ENCODE assay signal across 11 mouse cellular contexts in the genomic region with DNA sequence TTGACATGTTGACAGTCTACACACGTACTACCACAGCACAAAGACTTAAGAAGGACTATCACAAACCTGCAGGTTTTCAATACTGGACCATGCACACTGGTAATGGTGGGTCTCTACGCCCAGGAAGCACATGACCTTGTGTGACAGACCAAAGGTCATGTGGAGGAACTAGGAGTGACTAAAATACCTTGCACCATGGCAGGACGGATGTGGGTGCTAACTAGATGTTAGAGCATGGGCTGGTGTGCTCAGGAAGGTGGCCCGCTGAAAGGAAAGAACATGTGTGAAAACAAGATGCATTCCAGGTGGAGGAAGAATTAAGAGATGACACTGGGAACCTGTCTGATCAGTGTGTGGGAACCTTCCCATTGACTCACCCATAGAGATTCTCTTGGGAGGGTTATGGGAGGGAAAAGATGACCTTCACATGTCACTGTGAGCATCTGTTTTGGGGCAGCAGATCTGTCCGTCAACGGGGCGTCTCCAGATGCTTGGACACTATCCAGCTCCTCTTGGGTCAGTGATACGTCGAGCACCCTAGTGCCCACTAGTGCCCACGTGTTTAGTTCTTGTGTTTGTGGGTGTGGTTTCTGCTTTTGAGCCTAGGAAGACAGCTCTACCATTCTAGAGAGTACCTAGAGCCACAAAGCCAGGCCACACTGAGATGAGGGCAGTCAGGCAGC. TPM values are rescaled to one million over a fixed set of nuclear protein-coding genes. Genes with fewer than 3 reads are reported as not detected.
DNase-seq lines count a peak whose midpoint lies in the region; ATAC-seq and TF ChIP-seq lines count a peak whose summit lies in the region.
"Had no signal": no experiment of that assay in that cellular context is flagged by ENCODE, and none has a peak within 500 bp of the region (broad histone marks: within the 10 kb centered on the region; RNA-seq: fewer than 3 reads in every experiment).

No protein-coding gene starts in this region.

- no peak for ATAC-seq in forebrain, embryonic 15.5 days (replicated peaks)
- no peak for ATAC-seq in hindbrain, postnatal 0 days
- ATAC-seq in hindbrain, embryonic 16.5 days = no peak
- peak; percentile 12; the same call in 1 of the 2 replicates for ATAC-seq in megakaryocyte, adult 5-6 weeks (ENCODE audit: poor library complexity, severe bottlenecking)
- ATAC-seq in CD4-positive, CD25-positive, alpha-beta regulatory T cell, adult 4 months = no peak

- peaks cover 54% of the 10 kb centered on the region for H3K4me1 ChIP-seq in forebrain, embryonic 15.5 days
- H3K4me1 ChIP-seq in forebrain, embryonic 10.5 days = peaks cover 65% of the 10 kb centered on the region
- peaks cover 28% of the 10 kb centered on the region for H3K4me1 ChIP-seq in hindbrain, postnatal 0 days (ENCODE audit: insufficient read depth, low read length)
- peaks cover 43% of the 10 kb centered on the region for H3K4me1 ChIP-seq in hindbrain, embryonic 16.5 days (ENCODE audit: control insufficient read depth, insufficient read depth, low read depth, low read length)

- no peak overlapping the region for H3K4me2 ChIP-seq in forebrain, embryonic 15.5 days (replicated peaks)
- H3K4me2 ChIP-seq in hindbrain, postnatal 0 days (ENCODE audit: low read depth, low read length) = no peak overlapping the region
- no peak overlapping the region for H3K4me2 ChIP-seq in hindbrain, embryonic 16.5 days (ENCODE audit: low read length)
- H3K4me2 ChIP-seq: liver, embryonic 13.5 days had no signal

- H3K4me3 ChIP-seq in forebrain, embryonic 15.5 days = no peak overlapping the region
- H3K4me3 ChIP-seq in forebrain, embryonic 10.5 days = no peak overlapping the region
- no peak overlapping the region for H3K4me3 ChIP-seq in hindbrain, postnatal 0 days (ENCODE audit: low read length)
- no peak overlapping the region for H3K4me3 ChIP-seq in hindbrain, embryonic 16.5 days (ENCODE audit: low read length)
- H3K4me3 ChIP-seq: erythroblast, embryonic 14.5 days; liver, embryonic 13.5 days had no signal

- H3K27ac ChIP-seq in forebrain, embryonic 15.5 days (replicated peaks) = peak overlapping the region; percentile 38
- no peak overlapping the region for H3K27ac ChIP-seq in forebrain, embryonic 10.5 days
- H3K27ac ChIP-seq in hindbrain, postnatal 0 days = peak overlapping the region; percentile 46; the same call in 1 of the 2 replicates
- no peak overlapping the region; the same call in 1 of the 2 replicates for H3K27ac ChIP-seq in hindbrain, embryonic 16.5 days (ENCODE audit: low read depth, low read length)
- H3K27ac ChIP-seq: liver, embryonic 13.5 days had no signal

- no peak for TF ChIP-seq CTCF in hindbrain, postnatal 0 days (IDR thresholded peaks at IDR 0.05; ENCODE audit: low read depth)

- WGBS in forebrain, embryonic 15.5 days = 79% methylated on average over 10 of the region's 10 CpGs
- 93% methylated on average over 10 of the region's 10 CpGs for WGBS in forebrain, embryonic 10.5 days
- WGBS in hindbrain, postnatal 0 days = 75% methylated on average over 10 of the region's 10 CpGs
- 85% methylated on average over 10 of the region's 10 CpGs for WGBS in hindbrain, embryonic 16.5 days

- no peak for DNase-seq in forebrain, embryonic 10.5 days (ENCODE audit: extremely low spot score, low spot score)
- no peak for DNase-seq in hindbrain, postnatal 0 days (ENCODE audit: low spot score)
- DNase-seq in R1 (ENCODE audit: low read depth, low spot score) = peak; percentile 26
- DNase-seq in left cerebral cortex, adult 11 months (ENCODE audit: low spot score) = no peak
- DNase-seq: liver, embryonic 13.5 days; retina, postnatal 1 day had no signal

- no peaks in the 10 kb centered on the region for H3K9me3 ChIP-seq in forebrain, embryonic 15.5 days
- no peaks in the 10 kb centered on the region for H3K9me3 ChIP-seq in forebrain, embryonic 10.5 days
- no peaks in the 10 kb centered on the region for H3K9me3 ChIP-seq in hindbrain, postnatal 0 days (ENCODE audit: low read length)
- H3K9me3 ChIP-seq in hindbrain, embryonic 16.5 days (ENCODE audit: control insufficient read depth, low read length) = no peaks in the 10 kb centered on the region
- H3K9me3 ChIP-seq: liver, embryonic 13.5 days had no signal

- H3K9ac ChIP-seq in forebrain, embryonic 15.5 days (replicated peaks) = no peak overlapping the region
- H3K9ac ChIP-seq in hindbrain, postnatal 0 days (replicated peaks; ENCODE audit: low read length) = no peak overlapping the region
- H3K9ac ChIP-seq in hindbrain, embryonic 16.5 days (ENCODE audit: low read depth, low read length) = no peak overlapping the region
- H3K9ac ChIP-seq: liver, embryonic 13.5 days had no signal

- no peaks in the 10 kb centered on the region for H3K27me3 ChIP-seq in forebrain, embryonic 15.5 days
- no peaks in the 10 kb centered on the region for H3K27me3 ChIP-seq in forebrain, embryonic 10.5 days (ENCODE audit: poor library complexity, severe bottlenecking)
- H3K27me3 ChIP-seq in hindbrain, postnatal 0 days (ENCODE audit: insufficient read depth, low read length) = no peaks in the 10 kb centered on the region
- no peaks in the 10 kb centered on the region for H3K27me3 ChIP-seq in hindbrain, embryonic 16.5 days (replicated peaks; ENCODE audit: control insufficient read depth, insufficient read depth, low read length)

- H3K36me3 ChIP-seq in forebrain, embryonic 15.5 days = no peaks in the 10 kb centered on the region
- H3K36me3 ChIP-seq in forebrain, embryonic 10.5 days (replicated peaks) = peaks cover 19% of the 10 kb centered on the region
- H3K36me3 ChIP-seq in hindbrain, postnatal 0 days (ENCODE audit: insufficient read depth, low read length) = no peaks in the 10 kb centered on the region
- H3K36me3 ChIP-seq in hindbrain, embryonic 16.5 days (ENCODE audit: control insufficient read depth, insufficient read depth, low read length) = no peaks in the 10 kb centered on the region
- H3K36me3 ChIP-seq: liver, embryonic 13.5 days had no signal

RNA-seq across cellular contexts. Expression of a gene that starts 4.5 kb away (rescaled TPM):
- 11.1 and 11.3 TPM in 2 replicates for polyA plus RNA-seq in forebrain, embryonic 15.5 days (2015; fragmentation: Nextera tagmentation; extraction: Ambion mirVana)
- 9.1 and 10.0 TPM in 2 replicates for polyA plus RNA-seq in forebrain, embryonic 10.5 days (2016; fragmentation: Nextera tagmentation; extraction: Ambion mirVana)
- 26.0 and 29.7 TPM in 2 replicates for total RNA-seq in hindbrain, postnatal 0 days (2014; rRNA removed)
- polyA plus RNA-seq in hindbrain, postnatal 0 days (2015; fragmentation: Nextera tagmentation; extraction: Ambion mirVana) = 6.4 and 6.9 TPM in 2 replicates
- 8.4 and 9.7 TPM in 2 replicates for polyA plus RNA-seq in hindbrain, embryonic 16.5 days (2015; fragmentation: Nextera tagmentation; extraction: Ambion mirVana)
- 5.7 TPM in 2 replicates for total RNA-seq in megakaryocyte, adult 5-6 weeks (2015)
- 3.6 and 5.7 TPM in 2 replicates for total RNA-seq in megakaryocyte, adult 5-6 weeks (2017)
- polyA plus RNA-seq in CD4-positive, CD25-positive, alpha-beta regulatory T cell, adult 4 months (2017; shearing (Covaris generic)) = 1 to 10 TPM; 1.9 to 4.6 TPM

RNA-seq across cellular contexts. Expression of a gene that starts 4.6 kb away (rescaled TPM):
- polyA plus RNA-seq in forebrain, embryonic 15.5 days (2015; fragmentation: Nextera tagmentation; extraction: Ambion mirVana) = 26.2 and 30.7 TPM in 2 replicates
- 38.6 and 39.0 TPM in 2 replicates for polyA plus RNA-seq in forebrain, embryonic 10.5 days (2016; fragmentation: Nextera tagmentation; extraction: Ambion mirVana)
- 15.6 and 43.9 TPM in 2 replicates for total RNA-seq in hindbrain, postnatal 0 days (2014; rRNA removed)
- polyA plus RNA-seq in hindbrain, postnatal 0 days (2015; fragmentation: Nextera tagmentation; extraction: Ambion mirVana) = 22.6 and 28.1 TPM in 2 replicates
- polyA plus RNA-seq in hindbrain, embryonic 16.5 days (2015; fragmentation: Nextera tagmentation; extraction: Ambion mirVana) = 26.4 and 26.7 TPM in 2 replicates
- 19.0 and 19.3 TPM in 2 replicates for total RNA-seq in megakaryocyte, adult 5-6 weeks (2015)
- 7.2 and 10.9 TPM in 2 replicates for total RNA-seq in megakaryocyte, adult 5-6 weeks (2017)
- polyA plus RNA-seq in CD4-positive, CD25-positive, alpha-beta regulatory T cell, adult 4 months (2017; shearing (Covaris generic)) = 10 to 100 TPM; 42.9 to 59.1 TPM

Comparison
In these comparisons a context has a peak if more than half of its experiments do, and no peak if none do; other contexts are left out.
1. H3K27ac ChIP-seq: peak in forebrain, embryonic 15.5 days (single experiment) and hindbrain, postnatal 0 days (single experiment); none in forebrain, embryonic 10.5 days (single experiment) and hindbrain, embryonic 16.5 days (single experiment).